Mouse (Mus musculus) Patski (cell line): Measurements from ENCODE around the gene Cbx8. TPM values are rescaled to one million over a fixed set of nuclear protein-coding genes. Genes with fewer than 3 reads are reported as not detected.

Source experiments
- ATAC-seq: fragments of 100-300 bp; one replicate; pipeline ENCODE4 v1.8.0; 2021
- CTCF ChIA-PET: fragments of 350-600 bp; sonication (Branson Sonifier 250); formaldehyde crosslinking; loops from one replicate; lab custom pipeline; 2022; ENCODE audit warnings: inconsistent platforms; lab: Charles Lee
- POLR2A ChIA-PET: fragments of 350-600 bp; sonication (Branson Sonifier 250); formaldehyde crosslinking; loops from one replicate; lab custom pipeline; 2022; ENCODE audit warnings: antibody characterized with exemption, inconsistent platforms; lab: Charles Lee
- DNase-seq: peaks from one replicate; pipeline ENCODE4 v3.0.0-alpha.2; 2011; ENCODE audit warnings: low read depth, low spot score
- H3K27me3 ChIP-seq: fragments of 371-371 bp; one replicate; pipeline ENCODE4 v1.5.1; 2021
- CTCF ChIP-seq: fragments of 100-300 bp; IDR thresholded peaks from one replicate; pipeline ENCODE4 v1.5.1; 2021
- in situ Hi-C: fragments of 300-500 bp; cut with MboI; formaldehyde crosslinking; loops from 3 replicates; pipeline ENCODE4 v1.11.1; 2018; ENCODE audit warnings: low pct_unique_long_range_greater_than_20kb, mixed read lengths
- polyA plus RNA-seq: library from polyadenylated mRNA; unstranded; gene quantifications from one replicate; pipeline ENCODE4 v1.2.3, GENCODE M21; 2021

Gene Cbx8
- 14.6 TPM for polyA plus RNA-seq

- no peak for TF ChIP-seq CTCF
- H3K27me3 ChIP-seq, result peaks cover 6% of the 10 kb centered on the region
- peak; percentile 92 for DNase-seq
- ChIA-PET CTCF (interaction anchor here (0.6 to 2.0 kb wide), 4 partner anchors 11 to 173 kb away, joined by 3 to 12 read pairs (median 4); partner anchors contain the start of gene Cbx4), POLR2A (interaction anchor here (1.0 to 1.8 kb wide), 5 partner anchors 18 to 151 kb away, joined by 3 to 5 read pairs (median 4); partner anchors contain the start of gene Cbx2)
- peak; percentile 82 for ATAC-seq
- in situ Hi-C loops, result loop anchor here (5.0 kb wide), 1 partner anchor 37 kb away; no protein-coding TSS in a partner anchor
These were observed at the start of gene Cbx8 for GRCm38 (mm10) chr11:119040600-119041324. Gene Cbx8 (minus strand): TSS chr11:119040969.

GRCm38 (mm10) chr11:119090076-119090960 is 49.5 kb upstream of the Cbx8 start:
- in situ Hi-C loops, result loop anchor here (5.0 kb wide), 1 partner anchor 97 kb away; no protein-coding TSS in a partner anchor
- CTCF ChIA-PET, result no interaction called here
- TF ChIP-seq CTCF, result no peak
- ATAC-seq, result no peak
- no peaks in the 10 kb centered on the region for H3K27me3 ChIP-seq
- no peak for DNase-seq
- POLR2A ChIA-PET, result interaction anchor here (1.2 kb wide), 1 partner anchor 36 kb away, joined by 3 read pairs; no protein-coding TSS in a partner anchor

- POLR2A ChIA-PET, result no interaction called here
- no peak for DNase-seq
- H3K27me3 ChIP-seq, result no peaks in the 10 kb centered on the region
- no peak for TF ChIP-seq CTCF
- in situ Hi-C loops, result loop anchor here (5.0 kb wide), 1 partner anchor 98 kb away; no protein-coding TSS in a partner anchor
- CTCF ChIA-PET, result no interaction called here
- ATAC-seq, result no peak
These were observed 48.7 kb upstream of the Cbx8 start for GRCm38 (mm10) chr11:119089235-119090075.

GRCm38 (mm10) chr11:119088391-119089234 is 47.8 kb upstream of the Cbx8 start:
- H3K27me3 ChIP-seq, result no peaks in the 10 kb centered on the region
- in situ Hi-C loops, result no loop called here
- ATAC-seq, result no peak
- no peak for TF ChIP-seq CTCF
- ChIA-PET CTCF (interaction anchor here (1.4 kb wide), 1 partner anchor 37 kb away, joined by 5 read pairs; no protein-coding TSS in a partner anchor), POLR2A (no interaction called here)
- no peak for DNase-seq

- in situ Hi-C loops, result no loop called here
- ChIA-PET POLR2A (interaction anchor here (1.0 kb wide), 1 partner anchor 26 kb away, joined by 4 read pairs; no protein-coding TSS in a partner anchor), CTCF (interaction anchor here (0.7 to 2.4 kb wide), 4 partner anchors 36 to 98 kb away, joined by 3 to 7 read pairs (median 4); no protein-coding TSS in a partner anchor)
- TF ChIP-seq CTCF, result no peak
- ATAC-seq (no peak), DNase-seq (no peak)
- no peaks in the 10 kb centered on the region for H3K27me3 ChIP-seq
These were observed 46.7 kb upstream of the Cbx8 start for GRCm38 (mm10) chr11:119087301-119088082.

- CTCF ChIA-PET, result interaction anchor here (1.2 to 2.4 kb wide), 5 partner anchors 34 to 102 kb away, joined by 3 to 7 read pairs (median 4); no protein-coding TSS in a partner anchor
- DNase-seq (peak; percentile 63), ATAC-seq (peak; percentile 79)
- no peak for TF ChIP-seq CTCF
- POLR2A ChIA-PET, result interaction anchor here (0.6 to 2.0 kb wide), 9 partner anchors 18 to 104 kb away, joined by 3 to 16 read pairs (median 4); no protein-coding TSS in a partner anchor
- in situ Hi-C loops, result no loop called here
- H3K27me3 ChIP-seq, result no peaks in the 10 kb centered on the region
These were observed 45.6 kb upstream of the Cbx8 start, which contains the start of gene Cbx4 for GRCm38 (mm10) chr11:119086144-119086971. Gene Cbx4 (minus strand): TSS chr11:119086221.

- TF ChIP-seq CTCF, result no peak
- DNase-seq (peak; percentile 24), ATAC-seq (peak; percentile 10)
- POLR2A ChIA-PET, result interaction anchor here (0.6 to 2.0 kb wide), 12 partner anchors 9 to 105 kb away, joined by 3 to 16 read pairs (median 4); partner anchors contain the start of gene Cbx8
- H3K27me3 ChIP-seq, result no peaks in the 10 kb centered on the region
- in situ Hi-C loops, result no loop called here
- CTCF ChIA-PET, result interaction anchor here (1.2 to 2.4 kb wide), 4 partner anchors 34 to 103 kb away, joined by 3 to 7 read pairs (median 4); no protein-coding TSS in a partner anchor
These were observed 44.7 kb upstream of the Cbx8 start for GRCm38 (mm10) chr11:119085279-119086062.
